Mouse (Mus musculus): Measurements from ENCODE around the gene Nptx2. TPM values are rescaled to one million over a fixed set of nuclear protein-coding genes. Genes with fewer than 3 reads are reported as not detected.

The Nptx2 gene
- 3.6 and 4.1 TPM in 2 replicates for polyA plus RNA-seq (2016; fragmentation: Nextera tagmentation; extraction: Ambion mirVana)

GRCm38 (mm10) chr5:144545653-144546422, at the start of gene Nptx2:
Nptx2 (plus strand) TSS chr5:144545902.
- no peaks in the 10 kb centered on the region for H3K9me3 ChIP-seq
- H3K9ac ChIP-seq, result peak within 1 kb of the TSS; percentile 47
- ATAC-seq (ENCODE audit: low FRiP score, low read depth), result peak; percentile 87
- H3K4me1 ChIP-seq, result peaks cover 25% of the 10 kb centered on the region
- H3K36me3 ChIP-seq, result no peaks in the 10 kb centered on the region
- under 1% methylated on average over 99 of the region's 99 CpGs for WGBS
- no peak within 1 kb of the TSS for H3K27ac ChIP-seq
- H3K4me2 ChIP-seq (replicated peaks), result peak within 1 kb of the TSS; percentile 63
- peaks cover 35% of the 10 kb centered on the region for H3K27me3 ChIP-seq (replicated peaks)
- peak within 1 kb of the TSS; percentile 39 for H3K4me3 ChIP-seq

DNA sequence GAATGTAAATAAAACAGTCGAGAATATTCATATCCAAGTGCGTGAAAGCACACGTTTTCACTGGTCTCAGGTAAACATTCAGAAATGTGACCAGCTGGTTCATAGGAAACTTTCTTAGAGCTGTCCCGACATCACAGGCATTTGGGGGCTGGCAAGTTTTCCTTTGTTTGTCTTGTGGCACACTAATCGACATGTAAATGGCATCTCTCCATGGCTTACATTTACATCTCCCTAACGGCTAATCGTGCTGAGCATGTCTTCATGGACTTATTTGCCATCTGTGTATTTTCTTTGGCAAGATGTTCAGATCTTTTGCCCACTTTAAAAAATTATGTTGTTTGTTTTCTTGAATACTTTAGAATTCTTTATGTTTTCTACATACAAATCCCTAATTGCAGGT, 49.2 kb upstream of the Nptx2 start:
- H3K4me1 ChIP-seq, result no peaks in the 10 kb centered on the region
- H3K27me3 ChIP-seq (replicated peaks), result no peaks in the 10 kb centered on the region
- H3K27ac ChIP-seq, result no peak overlapping the region
- no peak for ATAC-seq (ENCODE audit: low FRiP score, low read depth)
- H3K36me3 ChIP-seq, result no peaks in the 10 kb centered on the region
- no peak overlapping the region for H3K9ac ChIP-seq
- no peak overlapping the region for H3K4me2 ChIP-seq (replicated peaks)
- no peak overlapping the region for H3K4me3 ChIP-seq
- no peaks in the 10 kb centered on the region for H3K9me3 ChIP-seq
- 87% methylated on average over 7 of the region's 7 CpGs for WGBS

DNA sequence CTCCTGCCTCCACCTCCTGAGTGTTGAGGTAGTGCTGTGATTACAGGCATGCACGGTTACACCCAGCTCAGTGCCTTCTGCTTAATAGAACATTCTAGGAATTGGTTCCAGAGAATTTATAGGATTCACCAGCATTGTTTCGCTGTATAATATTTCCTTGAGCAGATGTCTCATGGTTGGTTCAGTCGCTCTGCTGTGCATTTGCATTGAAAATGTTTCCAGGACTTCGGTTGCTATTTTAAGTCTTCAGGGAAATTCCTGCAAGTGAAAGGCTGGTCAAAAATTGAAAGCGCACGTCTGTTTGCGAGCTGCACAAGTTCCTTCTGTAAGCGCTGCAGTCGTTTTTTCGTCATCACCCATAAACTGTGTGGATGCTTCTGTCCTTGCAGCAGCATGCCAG, 41.5 kb upstream of the Nptx2 start:
- Histone ChIP-seq H3K4me3 (no peak overlapping the region), H3K9me3 (no peaks in the 10 kb centered on the region), H3K9ac (no peak overlapping the region), H3K27me3 (replicated peaks) (no peaks in the 10 kb centered on the region), H3K36me3 (no peaks in the 10 kb centered on the region), H3K4me1 (peaks cover 1% of the 10 kb centered on the region; the same call in 1 of the 2 replicates), H3K4me2 (replicated peaks) (no peak overlapping the region), H3K27ac (no peak overlapping the region)
- WGBS, result 92% methylated on average over 10 of the region's 10 CpGs
- ATAC-seq (ENCODE audit: low FRiP score, low read depth), result no peak

- Histone ChIP-seq H3K4me2 (replicated peaks) (no peak overlapping the region), H3K27me3 (replicated peaks) (no peaks in the 10 kb centered on the region), H3K9ac (no peak overlapping the region), H3K4me3 (no peak overlapping the region), H3K9me3 (no peaks in the 10 kb centered on the region), H3K36me3 (no peaks in the 10 kb centered on the region), H3K27ac (no peak overlapping the region), H3K4me1 (peaks cover 3% of the 10 kb centered on the region; the same call in 1 of the 2 replicates)
- ATAC-seq (ENCODE audit: low FRiP score, low read depth), result no peak
- WGBS, result 96% methylated on average over 2 of the region's 2 CpGs
Observed at GRCm38 (mm10) chr5:144505731-144506130, 40.0 kb upstream of the Nptx2 start.

DNA sequence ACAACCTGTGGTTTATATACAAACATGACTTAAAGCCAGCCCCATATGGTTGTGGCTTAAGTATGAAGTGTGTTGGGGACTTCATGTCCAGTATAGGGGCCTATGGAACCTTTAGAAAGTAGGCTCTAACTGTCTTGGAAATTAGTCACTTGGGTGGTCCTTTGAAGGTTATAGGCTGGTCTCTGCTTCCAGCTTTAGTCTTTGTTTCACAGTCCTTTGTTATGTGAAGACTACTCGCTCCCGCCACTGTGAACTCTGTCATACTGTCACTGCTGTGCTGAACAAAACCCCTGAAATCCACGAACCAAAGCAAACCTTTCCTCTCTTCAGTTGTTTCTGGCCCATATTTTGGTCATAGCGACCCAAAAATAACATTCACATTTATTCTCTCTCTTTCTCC, 39.5 kb upstream of the Nptx2 start:
- H3K27ac ChIP-seq, result no peak overlapping the region
- peaks cover 3% of the 10 kb centered on the region; the same call in 1 of the 2 replicates for H3K4me1 ChIP-seq
- no peaks in the 10 kb centered on the region for H3K36me3 ChIP-seq
- H3K4me3 ChIP-seq, result no peak overlapping the region
- no peaks in the 10 kb centered on the region for H3K27me3 ChIP-seq (replicated peaks)
- 47% methylated on average over 4 of the region's 4 CpGs for WGBS
- no peaks in the 10 kb centered on the region for H3K9me3 ChIP-seq
- no peak for ATAC-seq (ENCODE audit: low FRiP score, low read depth)
- H3K4me2 ChIP-seq (replicated peaks), result no peak overlapping the region
- no peak overlapping the region for H3K9ac ChIP-seq

DNA sequence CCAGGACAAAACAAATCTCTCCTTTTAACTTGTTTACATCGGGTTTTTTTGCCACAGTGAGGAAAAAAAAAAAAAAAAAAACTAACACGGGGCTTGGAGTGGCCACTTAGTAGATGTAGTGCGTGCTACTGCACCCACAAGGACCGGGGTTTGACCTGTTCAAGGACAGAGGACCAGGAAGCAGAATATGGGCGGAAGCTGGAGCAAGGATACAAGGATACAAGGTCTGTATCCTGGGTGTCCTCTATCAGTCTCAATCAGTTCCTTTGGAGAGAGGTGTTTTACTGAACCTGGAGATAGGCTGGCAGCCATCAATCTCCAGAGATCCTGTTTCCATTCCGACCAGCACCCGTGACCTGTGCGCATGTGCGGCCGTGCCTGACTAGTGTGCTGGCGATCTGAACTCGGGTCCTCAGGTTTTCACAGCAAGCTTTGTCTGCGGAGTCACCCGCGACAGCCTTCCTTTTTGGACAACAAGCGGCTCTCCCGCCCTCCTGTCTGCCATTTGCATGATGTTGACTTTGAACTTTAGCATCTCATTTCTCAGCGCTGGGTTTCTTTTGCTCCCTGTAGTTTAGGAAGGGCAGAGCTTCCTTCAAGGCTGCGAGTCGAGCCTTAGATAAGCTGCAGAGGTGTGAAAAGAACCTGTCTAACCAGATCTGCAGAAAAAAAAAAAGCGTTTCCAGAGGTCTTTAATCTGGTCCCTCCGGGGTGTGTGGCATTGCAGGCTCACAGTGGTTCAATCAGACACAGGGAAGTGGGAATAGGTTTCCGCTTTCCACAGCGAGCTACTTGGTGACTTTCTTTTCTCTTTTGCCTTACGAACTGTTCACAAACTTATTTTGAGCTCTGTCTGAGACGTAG, 38.8 kb upstream of the Nptx2 start:
- Histone ChIP-seq H3K9ac (no peak overlapping the region), H3K4me3 (no peak overlapping the region), H3K27me3 (replicated peaks) (no peaks in the 10 kb centered on the region), H3K36me3 (no peaks in the 10 kb centered on the region), H3K4me2 (replicated peaks) (no peak overlapping the region), H3K27ac (no peak overlapping the region), H3K9me3 (no peaks in the 10 kb centered on the region), H3K4me1 (peaks cover 3% of the 10 kb centered on the region; the same call in 1 of the 2 replicates)
- no peak for ATAC-seq (ENCODE audit: low FRiP score, low read depth)
- 40% methylated on average over 26 of the region's 26 CpGs for WGBS

DNA sequence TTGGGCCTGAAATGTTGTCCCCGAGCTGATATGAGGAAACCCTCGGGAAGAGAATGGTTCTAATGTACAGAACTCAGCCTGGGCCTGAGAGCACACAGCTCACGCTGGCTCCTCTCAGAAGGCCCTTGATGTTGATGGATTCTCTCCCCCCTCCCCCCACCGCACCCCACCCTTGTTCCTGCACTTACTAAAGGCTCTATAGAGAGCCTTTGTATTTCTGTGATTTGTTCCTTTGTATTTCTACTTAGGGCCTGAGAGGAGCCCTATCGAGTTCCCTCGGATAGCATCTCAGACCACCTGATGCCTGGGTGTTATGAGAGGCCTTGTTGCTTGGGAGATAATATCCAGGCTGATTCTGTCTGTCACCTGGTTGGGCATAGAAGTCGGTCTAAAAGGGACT, 36.3 kb upstream of the Nptx2 start:
- H3K4me3 ChIP-seq, result no peak overlapping the region
- H3K9me3 ChIP-seq, result no peaks in the 10 kb centered on the region
- H3K27me3 ChIP-seq (replicated peaks), result no peaks in the 10 kb centered on the region
- H3K4me1 ChIP-seq, result peaks cover 3% of the 10 kb centered on the region; the same call in 1 of the 2 replicates
- WGBS, result 43% methylated on average over 7 of the region's 7 CpGs
- H3K36me3 ChIP-seq, result no peaks in the 10 kb centered on the region
- ATAC-seq (ENCODE audit: low FRiP score, low read depth), result no peak
- no peak overlapping the region for H3K4me2 ChIP-seq (replicated peaks)
- no peak overlapping the region for H3K27ac ChIP-seq
- H3K9ac ChIP-seq, result no peak overlapping the region

- WGBS, result 64% methylated on average over 6 of the region's 6 CpGs
- Histone ChIP-seq H3K4me3 (no peak overlapping the region), H3K27me3 (replicated peaks) (no peaks in the 10 kb centered on the region), H3K4me2 (replicated peaks) (no peak overlapping the region), H3K36me3 (no peaks in the 10 kb centered on the region), H3K9me3 (no peaks in the 10 kb centered on the region), H3K4me1 (no peaks in the 10 kb centered on the region), H3K27ac (no peak overlapping the region), H3K9ac (no peak overlapping the region)
- ATAC-seq (ENCODE audit: low FRiP score, low read depth), result no peak
Observed at GRCm38 (mm10) chr5:144514738-144515137, 31.0 kb upstream of the Nptx2 start.

DNA sequence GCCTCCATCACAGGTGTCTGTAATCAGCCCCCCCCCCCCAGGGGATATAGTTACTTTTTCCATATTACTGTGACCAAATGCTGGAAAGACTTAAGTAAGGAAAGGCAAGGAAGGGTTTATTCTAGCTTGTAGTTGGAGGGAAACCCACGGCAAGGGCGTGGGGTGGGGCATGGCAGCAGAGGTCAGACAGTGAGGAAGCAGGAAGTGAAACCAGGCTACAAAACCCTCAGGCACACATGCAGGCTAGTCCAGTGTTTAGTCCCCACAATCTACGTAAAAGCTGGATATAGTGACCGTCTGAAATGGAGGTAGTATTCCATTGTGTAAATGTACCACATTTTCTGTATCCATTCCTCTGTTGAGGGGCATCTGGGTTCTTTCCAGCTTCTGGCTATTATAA, 30.5 kb upstream of the Nptx2 start:
- H3K4me1 ChIP-seq, result no peaks in the 10 kb centered on the region
- H3K27ac ChIP-seq, result no peak overlapping the region
- ATAC-seq (ENCODE audit: low FRiP score, low read depth), result no peak
- no peak overlapping the region for H3K4me3 ChIP-seq
- H3K9ac ChIP-seq, result no peak overlapping the region
- H3K9me3 ChIP-seq, result no peaks in the 10 kb centered on the region
- no peaks in the 10 kb centered on the region for H3K27me3 ChIP-seq (replicated peaks)
- WGBS, result 90% methylated on average over 4 of the region's 4 CpGs
- no peak overlapping the region for H3K4me2 ChIP-seq (replicated peaks)
- H3K36me3 ChIP-seq, result no peaks in the 10 kb centered on the region

DNA sequence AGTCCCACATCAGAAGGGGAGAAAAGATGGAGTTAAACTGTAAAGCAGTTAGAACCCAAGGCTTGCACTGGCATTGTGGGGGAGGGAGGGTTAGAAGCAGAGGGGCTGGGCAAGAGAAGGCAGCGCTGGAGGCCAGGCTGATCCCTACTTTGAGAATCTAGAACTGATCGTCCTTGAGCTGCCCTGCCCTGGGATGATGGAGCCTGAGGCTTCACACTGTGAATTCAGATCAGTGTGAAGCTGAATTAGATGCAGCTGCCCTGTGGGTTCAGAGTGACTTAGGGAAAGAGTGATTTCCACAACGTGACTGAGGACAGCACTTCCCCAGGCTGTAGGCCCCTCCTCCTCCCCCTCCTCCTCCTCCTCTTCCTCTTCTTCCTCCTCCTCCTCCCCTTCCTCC, 25.6 kb upstream of the Nptx2 start:
- WGBS, result 35% methylated on average over 3 of the region's 3 CpGs
- no peak overlapping the region for H3K27ac ChIP-seq
- H3K4me2 ChIP-seq (replicated peaks), result no peak overlapping the region
- no peaks in the 10 kb centered on the region for H3K27me3 ChIP-seq (replicated peaks)
- no peak for ATAC-seq (ENCODE audit: low FRiP score, low read depth)
- H3K9me3 ChIP-seq, result no peaks in the 10 kb centered on the region
- no peaks in the 10 kb centered on the region for H3K4me1 ChIP-seq
- no peaks in the 10 kb centered on the region for H3K36me3 ChIP-seq
- H3K9ac ChIP-seq, result no peak overlapping the region
- no peak overlapping the region for H3K4me3 ChIP-seq

- Histone ChIP-seq H3K4me1 (no peaks in the 10 kb centered on the region), H3K4me2 (replicated peaks) (no peak overlapping the region), H3K4me3 (no peak overlapping the region), H3K27me3 (replicated peaks) (no peaks in the 10 kb centered on the region), H3K9me3 (no peaks in the 10 kb centered on the region), H3K9ac (no peak overlapping the region), H3K36me3 (no peaks in the 10 kb centered on the region), H3K27ac (no peak overlapping the region)
- no peak for ATAC-seq (ENCODE audit: low FRiP score, low read depth)
- 74% methylated on average over 10 of the region's 10 CpGs for WGBS
Observed at GRCm38 (mm10) chr5:144524774-144525173, 20.9 kb upstream of the Nptx2 start.

DNA sequence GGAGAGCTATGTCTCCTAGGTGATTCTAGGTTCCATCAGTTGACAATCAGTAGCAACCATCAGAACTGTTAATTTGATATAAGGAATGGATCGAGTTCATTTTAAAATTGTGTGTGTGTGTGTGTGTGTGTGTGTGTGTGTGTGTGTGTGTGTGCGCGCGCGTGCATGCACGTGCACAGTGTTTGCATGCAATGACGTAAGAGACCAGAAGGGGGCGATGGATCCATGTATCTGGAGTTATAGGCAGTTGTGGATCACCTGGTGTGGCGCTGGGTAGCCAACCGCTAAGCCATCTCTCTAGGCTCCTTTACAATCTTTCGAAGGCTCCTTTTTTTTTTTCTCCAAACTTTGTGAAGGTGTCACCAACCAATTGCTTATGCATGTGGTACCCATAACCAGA, 16.6 kb upstream of the Nptx2 start:
- Histone ChIP-seq H3K27ac (no peak overlapping the region), H3K36me3 (no peaks in the 10 kb centered on the region), H3K9ac (no peak overlapping the region), H3K4me2 (replicated peaks) (no peak overlapping the region), H3K27me3 (replicated peaks) (no peaks in the 10 kb centered on the region), H3K4me1 (no peaks in the 10 kb centered on the region), H3K4me3 (no peak overlapping the region), H3K9me3 (no peaks in the 10 kb centered on the region)
- no peak for ATAC-seq (ENCODE audit: low FRiP score, low read depth)
- 91% methylated on average over 11 of the region's 11 CpGs for WGBS

Measured in neural tube, embryonic 12.5 days (tissue).